Mouse (Mus musculus): Measurements from ENCODE around the gene Cpt1c.

GRCm38 (mm10) chr7:44916881-44917280 lies 57.8 kb downstream of the Cpt1c start:
- no peak for TF ChIP-seq CTCF (conservative IDR thresholded peaks at IDR 0.05; ENCODE audit: insufficient read depth, insufficient read length, low read depth, low read length)
- TF ChIP-seq POLR2A (IDR thresholded peaks at IDR 0.05; ENCODE audit: low read depth, low read length): no peak
